Mouse (Mus musculus) thymus, postnatal 4 days (tissue): Measurements from ENCODE around the gene Hdac7.

Experiments
- DNase-seq: peaks from one replicate; pipeline ENCODE4 v3.0.0; 2021

Gene Hdac7

DNA sequence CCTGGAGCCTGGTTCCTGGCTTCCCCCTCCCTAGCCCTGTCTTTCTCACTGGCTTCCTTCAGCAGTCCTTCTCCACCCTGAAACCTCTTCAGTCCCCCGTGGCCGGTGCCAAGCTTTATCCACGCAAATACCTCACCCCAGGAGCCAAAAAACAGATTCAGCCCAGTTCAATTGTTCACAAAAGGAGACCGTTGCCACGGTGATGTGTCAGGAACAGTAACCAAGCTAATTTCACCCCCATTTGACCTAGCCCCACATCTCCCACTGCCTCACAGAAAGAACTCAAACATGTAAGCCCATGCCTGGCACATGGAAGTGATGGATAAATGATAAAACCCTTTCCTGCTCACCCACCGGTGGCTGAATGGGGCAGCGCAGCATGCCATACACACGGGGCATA lies 78.1 kb downstream of the Hdac7 start:
- peak; percentile 41 for DNase-seq

- no peak for DNase-seq
Observed at GRCm38 (mm10) chr15:97765090-97765794, 79.1 kb downstream of the Hdac7 start.

- no peak for DNase-seq
Observed at GRCm38 (mm10) chr15:97764532-97764931, 79.8 kb downstream of the Hdac7 start.

- no peak for DNase-seq
Observed at GRCm38 (mm10) chr15:97763256-97764049, 80.8 kb downstream of the Hdac7 start.

DNA sequence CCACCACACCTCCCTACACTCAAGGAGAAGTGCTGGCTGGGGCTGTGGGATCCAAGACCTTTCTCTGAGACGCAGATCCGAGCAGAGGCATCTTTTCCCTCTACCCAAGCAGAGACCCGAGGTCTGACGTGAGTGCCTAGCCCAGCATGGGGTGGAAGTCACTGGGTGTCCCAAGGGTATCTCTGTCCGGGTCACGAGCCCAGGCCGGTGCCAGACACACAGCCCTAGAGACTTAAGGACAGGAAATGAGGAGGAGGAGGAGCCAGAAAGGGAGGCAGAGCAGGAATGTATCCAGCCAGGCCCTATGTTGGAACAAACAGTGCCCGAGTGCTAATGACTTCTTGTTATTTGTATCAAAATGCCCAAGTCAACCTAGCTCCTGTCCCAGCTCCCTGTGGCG lies 81.6 kb downstream of the Hdac7 start:
- DNase-seq, result no peak

GRCm38 (mm10) chr15:97761438-97761837 lies 82.9 kb downstream of the Hdac7 start:
- no peak for DNase-seq

DNA sequence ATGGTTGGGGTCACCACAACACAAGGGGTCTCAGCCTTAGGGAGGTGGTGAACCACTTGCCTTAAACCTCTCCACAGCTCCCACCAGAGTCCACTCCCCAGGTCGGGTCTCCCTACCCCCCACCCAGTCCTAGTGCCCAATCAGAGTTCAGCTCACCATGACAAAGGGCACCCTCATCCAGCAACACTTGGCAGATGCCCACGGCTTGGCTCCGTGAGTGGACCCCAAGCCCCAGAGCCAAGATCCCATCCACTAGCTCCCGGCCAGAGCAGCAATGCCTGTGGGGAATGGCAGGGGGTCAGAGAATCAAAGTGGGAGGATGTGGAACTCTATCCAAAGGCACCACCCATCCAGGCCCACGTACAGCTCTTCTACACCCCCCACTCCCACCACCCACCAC lies 83.3 kb downstream of the Hdac7 start:
- no peak for DNase-seq

DNA sequence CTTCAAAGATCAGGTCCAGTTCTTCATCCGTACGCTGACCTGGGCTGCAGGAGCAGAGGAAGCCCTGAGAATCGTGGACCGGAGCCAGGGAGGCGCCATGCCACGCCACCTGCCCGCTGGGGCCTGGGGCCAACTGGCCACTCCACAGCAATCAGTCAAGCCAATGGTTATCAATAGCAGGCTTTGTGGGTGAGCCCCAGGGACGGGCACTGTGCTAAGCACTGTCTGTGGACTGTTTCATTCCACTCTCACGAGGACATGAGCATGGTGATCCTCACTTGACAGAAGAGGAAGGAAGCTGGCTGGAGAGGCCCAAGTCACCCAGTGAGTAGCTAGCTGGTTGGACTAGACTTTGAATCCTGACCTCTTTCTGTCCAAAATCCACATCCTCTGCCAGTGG lies 84.3 kb downstream of the Hdac7 start:
- no peak for DNase-seq

DNA sequence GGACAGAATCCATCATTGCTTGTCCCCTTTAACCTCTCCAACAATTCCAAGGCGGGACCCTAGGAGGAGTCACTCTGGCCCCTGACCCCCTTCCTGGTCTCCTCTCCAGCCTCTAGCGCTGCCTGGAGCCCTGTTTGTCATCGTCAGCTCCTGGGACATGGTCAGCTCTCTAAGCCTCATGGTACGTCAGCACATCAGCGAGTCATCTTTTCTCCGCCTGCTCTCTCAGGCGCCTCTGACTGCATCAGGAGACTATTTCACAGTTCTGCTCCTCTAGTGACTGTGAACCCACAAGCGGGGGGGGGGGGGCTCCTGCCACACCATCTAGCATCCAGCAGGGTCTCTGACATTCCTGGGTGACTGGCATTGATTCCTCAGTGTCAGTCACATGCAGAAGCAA lies 88.9 kb downstream of the Hdac7 start:
- DNase-seq, result no peak

DNA sequence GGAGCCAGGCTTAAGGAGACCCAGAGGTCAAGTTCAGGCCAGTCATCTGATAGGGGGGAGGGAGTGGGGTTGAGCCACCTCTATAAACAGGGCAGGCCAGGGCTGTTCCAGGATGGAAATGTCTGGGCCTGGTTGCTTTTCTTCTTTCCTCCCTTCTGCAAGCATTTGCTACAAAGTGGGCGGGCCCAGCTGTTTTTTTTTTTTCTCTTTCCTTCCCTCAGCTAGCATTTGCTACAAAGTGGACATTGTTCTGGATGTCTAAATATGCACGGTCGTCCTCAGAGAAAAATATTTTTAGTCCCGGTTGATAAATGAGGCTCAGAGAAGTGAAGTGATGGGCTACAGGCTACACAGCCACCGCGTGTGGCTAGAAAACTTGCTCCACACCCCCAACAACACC lies 89.8 kb downstream of the Hdac7 start:
- no peak for DNase-seq

- DNase-seq, result no peak
Observed at GRCm38 (mm10) chr15:97752491-97752890, 91.8 kb downstream of the Hdac7 start.

- peak; percentile 81 for DNase-seq
Observed at GRCm38 (mm10) chr15:97751676-97752075, 92.6 kb downstream of the Hdac7 start.

DNA sequence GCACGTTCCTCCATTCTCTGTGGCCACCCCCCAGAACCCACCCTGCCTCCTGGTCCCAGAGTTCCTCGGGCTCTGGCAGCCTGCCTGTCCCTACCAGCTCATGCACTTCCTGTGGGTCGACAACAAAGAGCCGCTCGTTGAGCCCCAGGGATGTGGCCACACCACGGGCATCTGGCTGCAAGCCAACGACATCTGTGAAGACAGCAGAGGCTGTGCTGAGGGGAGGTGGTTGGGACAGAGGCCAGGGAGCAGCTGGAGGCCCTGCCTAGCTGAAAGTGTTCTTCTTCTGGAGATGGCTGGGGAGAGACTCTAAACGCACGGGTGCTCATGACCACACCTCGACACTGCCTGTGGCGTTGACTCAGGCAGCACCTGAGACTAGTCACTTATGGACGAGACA lies 93.6 kb downstream of the Hdac7 start:
- DNase-seq, result peak; percentile 78

GRCm38 (mm10) chr15:97749841-97750240 lies 94.5 kb downstream of the Hdac7 start:
- peak; percentile 72 for DNase-seq

- no peak for DNase-seq
Observed at GRCm38 (mm10) chr15:97749397-97749796, 94.9 kb downstream of the Hdac7 start.

- DNase-seq, result no peak
Observed at GRCm38 (mm10) chr15:97748964-97749363, 95.3 kb downstream of the Hdac7 start.

DNA sequence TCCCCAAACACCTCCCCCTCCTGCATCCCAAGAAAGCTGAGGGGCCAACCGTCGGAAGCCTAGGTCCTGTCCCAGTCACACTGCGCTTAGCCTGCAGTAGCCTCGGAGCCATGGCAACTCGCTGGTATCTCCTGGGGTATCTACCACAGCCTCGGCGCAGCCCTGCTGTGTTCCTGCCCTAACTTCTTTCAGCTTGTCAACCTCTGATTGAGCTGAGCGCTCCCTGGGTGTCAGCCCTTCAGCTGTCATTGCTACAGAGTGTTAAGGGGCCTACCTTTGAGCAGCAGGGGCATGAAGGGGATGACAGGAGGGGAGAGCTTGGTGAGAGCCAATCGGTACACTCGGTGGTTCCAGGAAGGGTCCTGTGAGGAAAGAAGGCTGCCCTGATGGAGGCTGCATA lies 96.0 kb downstream of the Hdac7 start:
- DNase-seq, result peak; percentile 82

DNA sequence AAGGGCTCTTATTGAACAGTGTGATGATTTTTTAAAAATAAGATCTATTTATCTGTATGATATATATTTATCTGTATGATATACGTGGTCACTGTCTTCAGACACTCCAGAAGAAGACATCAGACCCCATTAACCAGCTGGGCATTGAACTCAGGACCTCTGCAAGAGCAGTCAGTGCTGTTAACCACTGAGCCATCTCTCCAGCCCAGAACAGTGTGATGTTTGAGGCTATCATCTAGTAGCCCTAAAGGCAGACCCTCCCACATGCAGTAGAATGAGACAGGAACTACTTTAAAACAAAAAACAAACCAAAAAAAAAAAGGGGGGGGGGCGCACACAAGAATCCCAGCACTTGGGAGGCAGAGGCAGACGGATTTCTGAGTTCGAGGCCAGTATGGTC lies 96.8 kb downstream of the Hdac7 start:
- no peak for DNase-seq

GRCm38 (mm10) chr15:97746748-97747147 lies 97.6 kb downstream of the Hdac7 start:
- DNase-seq, result no peak

DNA sequence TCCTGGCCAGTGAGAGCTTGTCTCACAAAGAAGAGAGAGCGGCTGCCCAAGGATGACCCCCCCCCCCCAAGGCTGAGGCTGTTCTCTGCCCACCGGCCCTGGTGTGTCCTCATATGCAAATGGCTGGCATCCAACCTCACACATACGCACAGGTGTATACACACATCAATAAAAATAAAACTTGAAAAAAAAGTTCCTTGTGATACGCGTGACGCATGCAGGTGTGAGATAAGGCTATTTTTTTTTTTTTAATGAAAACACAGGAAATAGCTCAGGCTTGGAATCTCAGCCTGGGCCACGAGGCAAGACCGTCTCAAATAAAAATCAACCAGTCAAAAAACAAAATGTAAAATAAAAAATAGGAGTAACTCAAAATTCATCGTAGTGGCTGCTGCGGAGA lies 98.0 kb downstream of the Hdac7 start:
- DNase-seq, result no peak

- DNase-seq, result no peak
Observed at GRCm38 (mm10) chr15:97745331-97745730, 99.0 kb downstream of the Hdac7 start.

DNA sequence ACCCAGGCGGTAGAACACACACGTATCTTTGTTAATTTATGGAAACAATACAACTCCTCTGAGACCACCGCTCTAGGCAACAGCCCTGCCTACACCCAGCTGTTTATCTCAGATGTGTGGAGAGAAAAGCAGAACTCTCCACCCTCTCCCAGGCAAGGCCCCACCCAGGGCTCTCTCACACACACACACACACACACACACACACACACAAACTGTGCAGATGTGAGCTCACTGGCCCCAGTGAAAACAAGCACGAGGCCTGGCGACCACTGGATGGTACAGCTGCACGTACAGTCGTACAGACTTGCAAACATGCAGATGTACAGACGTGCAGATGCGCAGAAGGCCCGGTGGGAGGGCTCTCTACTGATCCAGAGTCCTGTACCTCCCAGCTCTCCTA lies 99.4 kb downstream of the Hdac7 start:
- peak; percentile 73 for DNase-seq

GRCm38 (mm10) chr15:97743961-97744525 lies 100.3 kb downstream of the Hdac7 start:
- no peak for DNase-seq

- no peak for DNase-seq
Observed at GRCm38 (mm10) chr15:97743210-97743609, 101.1 kb downstream of the Hdac7 start.
